Mouse (Mus musculus): ENCODE data around the gene Clhc1.

DNA sequence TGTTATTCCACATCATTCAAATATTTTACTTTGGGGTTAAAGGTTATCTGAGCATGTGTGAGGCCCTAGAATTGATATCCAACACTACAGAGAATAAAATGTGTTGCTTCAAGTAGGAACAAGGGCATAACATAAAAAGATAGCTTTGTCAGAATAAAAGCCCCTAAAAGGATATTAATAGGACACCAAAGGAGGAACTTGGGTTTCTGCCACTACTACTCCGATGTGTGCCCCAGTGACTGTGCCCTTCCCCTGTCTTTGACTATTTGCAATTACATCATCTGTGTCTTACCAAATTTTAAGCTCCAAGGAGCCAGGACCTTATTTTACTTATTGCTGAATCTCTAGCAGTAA is 1.7 kb downstream of the Clhc1 start:
- TF ChIP-seq CTCF (IDR thresholded peaks at IDR 0.05; ENCODE audit: low read depth, low read length): no peak
- no peak for TF ChIP-seq POLR2A (IDR thresholded peaks at IDR 0.05; ENCODE audit: borderline replicate concordance, low read depth, low read length)

Data from bone marrow macrophage, adult 2 months (primary cell).